Mouse (Mus musculus) liver, adult (tissue): ENCODE data around the gene Ggt1.

ENCODE experiments used
- GATA4 ChIP-seq: IDR thresholded peaks from 2 replicates; pipeline ENCODE4 v1.6.1; 2014; ENCODE audit warnings: mild to moderate bottlenecking, low read length; ENCODE audit not compliant: insufficient replicate concordance

Ggt1 gene

GRCm38 (mm10) chr10:75561071-75561654, at the start of gene Ggt1:
Gene Ggt1, plus strand, starts transcription at chr10:75561604.
- no peak for TF ChIP-seq GATA4

- TF ChIP-seq GATA4, result no peak
Observed at GRCm38 (mm10) chr10:75511897-75512296, 49.5 kb upstream of the Ggt1 start.

DNA sequence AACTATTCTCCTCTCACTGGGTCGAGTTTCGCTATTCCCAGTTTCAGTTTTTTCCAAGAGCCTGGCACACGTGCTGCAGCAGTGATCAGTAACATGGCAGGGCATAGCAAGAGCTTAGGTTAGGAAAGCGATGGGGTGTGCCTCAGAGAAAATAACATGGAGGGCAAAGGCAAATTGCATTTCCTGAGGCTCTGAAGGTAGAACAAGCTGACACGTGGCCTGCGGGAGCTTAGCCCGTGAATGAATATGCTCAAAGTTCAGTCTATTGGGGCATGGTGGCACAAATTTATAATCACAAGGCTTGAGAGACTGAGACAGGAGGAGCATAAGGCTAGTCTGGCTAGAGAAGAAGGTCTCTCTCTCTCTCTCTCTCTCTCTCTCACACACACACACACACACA, 48.6 kb upstream of the Ggt1 start:
- no peak for TF ChIP-seq GATA4

- TF ChIP-seq GATA4, result no peak; the same call in 1 of the 2 replicates
Observed at GRCm38 (mm10) chr10:75513306-75514067, 47.9 kb upstream of the Ggt1 start.

DNA sequence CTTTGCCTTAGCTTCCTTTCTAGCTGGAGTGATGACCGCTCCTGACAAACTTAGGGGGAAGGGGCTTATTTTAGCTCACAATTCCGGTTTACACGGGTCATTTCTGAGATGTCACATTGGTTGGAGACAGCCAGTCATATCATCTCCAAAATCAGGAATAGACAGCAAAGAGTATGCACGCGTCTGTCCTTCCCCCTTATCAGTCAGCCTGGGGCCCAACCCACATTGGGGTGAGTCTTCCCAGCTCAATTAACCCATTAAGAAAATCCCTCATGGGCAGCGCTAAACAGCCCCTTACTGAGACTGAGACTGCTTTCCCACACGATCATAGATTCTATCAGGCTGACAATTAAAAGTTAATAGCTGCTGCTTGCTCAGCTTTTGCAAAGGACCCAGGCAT, 47.0 kb upstream of the Ggt1 start:
- TF ChIP-seq GATA4, result peak; percentile 44; the same call in 1 of the 2 replicates

- TF ChIP-seq GATA4, result no peak
Observed at GRCm38 (mm10) chr10:75515216-75516037, 46.0 kb upstream of the Ggt1 start.

DNA sequence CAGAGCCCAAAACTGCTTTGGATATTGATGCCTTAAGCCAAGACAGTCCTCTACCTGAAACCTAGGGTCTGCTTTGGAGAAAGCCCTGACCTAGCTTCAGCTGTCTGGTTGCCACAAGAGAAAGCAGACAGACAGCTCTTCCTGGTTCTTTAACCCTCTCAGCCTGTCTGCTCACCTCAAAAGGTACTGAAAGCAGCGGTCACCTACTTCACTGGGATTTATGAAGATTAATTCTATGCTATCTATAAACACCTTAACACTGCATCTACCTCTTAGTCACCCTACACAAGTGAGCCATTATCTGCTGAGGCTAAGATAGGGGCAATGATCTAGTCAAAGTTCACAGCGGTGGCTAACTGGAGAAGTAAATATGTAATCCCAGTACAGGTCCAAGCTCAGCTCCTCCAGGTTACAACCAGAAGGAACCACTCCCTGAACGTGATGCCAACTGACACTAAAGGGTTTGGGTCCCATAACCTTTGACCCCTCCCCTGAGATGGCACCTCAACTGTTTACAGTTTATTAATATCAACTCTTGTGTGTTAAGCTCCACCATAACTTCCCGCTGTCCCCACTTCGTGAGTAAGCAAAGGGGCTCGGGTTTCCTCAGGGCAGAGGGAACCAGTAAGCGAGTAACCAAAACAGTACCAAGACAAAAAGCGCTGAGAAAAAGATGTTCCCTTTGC, 45.2 kb upstream of the Ggt1 start:
- TF ChIP-seq GATA4, result no peak; the same call in 1 of the 2 replicates

GRCm38 (mm10) chr10:75516724-75517072, 44.7 kb upstream of the Ggt1 start:
- TF ChIP-seq GATA4, result no peak

- peak; percentile 50; the same call in 1 of the 2 replicates for TF ChIP-seq GATA4
Observed at GRCm38 (mm10) chr10:75517073-75517757, 44.2 kb upstream of the Ggt1 start, which contains the start of gene Snrpd3. Gene Snrpd3, plus strand, starts transcription at chr10:75517551.

- TF ChIP-seq GATA4, result no peak
Observed at GRCm38 (mm10) chr10:75517758-75518143, 43.7 kb upstream of the Ggt1 start, which contains the start of gene Gucd1. Gene Gucd1, minus strand, starts transcription at chr10:75517972.

GRCm38 (mm10) chr10:75520581-75520980, 40.8 kb upstream of the Ggt1 start:
- no peak for TF ChIP-seq GATA4

GRCm38 (mm10) chr10:75521643-75522042, 39.8 kb upstream of the Ggt1 start:
- no peak for TF ChIP-seq GATA4

GRCm38 (mm10) chr10:75530322-75530721, 31.1 kb upstream of the Ggt1 start:
- no peak for TF ChIP-seq GATA4

GRCm38 (mm10) chr10:75531532-75532090, 29.8 kb upstream of the Ggt1 start:
- no peak for TF ChIP-seq GATA4

DNA sequence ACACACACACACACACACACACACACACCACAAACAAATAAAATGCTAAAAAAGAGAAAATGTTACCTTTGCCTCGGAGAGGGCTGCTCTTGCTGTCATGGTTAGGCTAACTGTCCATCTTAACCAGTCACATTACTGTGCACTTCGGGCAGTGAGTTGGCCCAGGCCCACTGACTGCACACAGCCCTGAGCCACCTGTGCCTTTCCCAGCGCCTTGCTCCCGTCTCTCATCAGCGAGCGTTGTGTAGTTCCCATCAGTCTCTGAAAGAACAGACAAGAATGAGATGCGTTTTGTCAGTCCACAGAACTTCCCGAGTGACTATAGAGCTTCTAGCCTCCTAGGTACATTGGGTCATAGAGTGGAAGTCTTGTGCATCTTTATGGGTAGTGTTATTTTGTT, 27.2 kb upstream of the Ggt1 start:
- TF ChIP-seq GATA4, result no peak

GRCm38 (mm10) chr10:75534934-75535333, 26.5 kb upstream of the Ggt1 start:
- TF ChIP-seq GATA4, result no peak
